Mouse (Mus musculus): ENCODE measurements at regions not wholly inside any gene's neighbourhood (a gene's known extent, or its start where the extent isn't known, plus 50 kb on each side); places are given as distances from the start of the nearest gene placed in this dataset.

DNA sequence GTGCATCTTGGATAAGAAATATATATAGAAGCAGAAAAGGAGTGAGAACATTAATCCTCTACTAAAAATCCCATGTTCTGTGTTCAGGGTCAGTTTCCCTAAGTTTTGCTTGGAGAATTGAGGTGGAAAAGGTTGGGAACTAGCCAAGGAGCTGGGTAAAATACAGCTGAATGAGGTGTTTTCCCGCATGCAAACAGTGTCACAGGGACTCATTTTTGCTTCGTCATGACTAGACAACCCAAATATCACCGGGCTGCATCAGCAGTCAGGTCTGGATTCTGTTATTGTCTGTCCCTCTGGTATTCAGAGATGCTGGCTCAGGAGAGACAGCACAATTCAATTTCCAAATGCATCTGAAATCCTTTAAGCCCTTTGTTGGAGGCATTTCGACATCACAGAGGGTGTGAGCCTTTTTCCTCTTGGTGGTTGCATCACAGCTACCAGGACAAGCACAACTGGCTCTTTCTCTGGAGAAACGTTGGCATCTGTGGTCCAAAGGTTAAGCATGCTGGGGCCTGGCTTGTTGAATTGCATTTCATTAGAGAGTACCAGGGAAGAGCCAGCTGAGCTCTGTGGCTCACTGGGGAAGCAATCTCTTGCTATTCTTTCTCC, 59.6 kb upstream of the Sesn3 start:
- Histone ChIP-seq H3K36me3 (ENCODE audit: control insufficient read depth, insufficient read depth, low read length) (no peaks in the 10 kb centered on the region), H3K9ac (replicated peaks; ENCODE audit: low read depth, low read length) (no peak overlapping the region), H3K4me3 (ENCODE audit: low read depth, low read length) (no peak overlapping the region), H3K4me1 (ENCODE audit: control insufficient read depth, insufficient read depth, low read length) (no peaks in the 10 kb centered on the region), H3K27ac (ENCODE audit: low read depth, low read length) (no peak overlapping the region), H3K4me2 (ENCODE audit: low read depth, low read length) (no peak overlapping the region), H3K27me3 (ENCODE audit: control insufficient read depth, insufficient read depth, low read length) (no peaks in the 10 kb centered on the region), H3K9me3 (ENCODE audit: control insufficient read depth, low read length) (no peaks in the 10 kb centered on the region)
- no peak for ATAC-seq (ENCODE audit: low read depth)
- WGBS = 61% methylated on average over 5 of the region's 5 CpGs

DNA sequence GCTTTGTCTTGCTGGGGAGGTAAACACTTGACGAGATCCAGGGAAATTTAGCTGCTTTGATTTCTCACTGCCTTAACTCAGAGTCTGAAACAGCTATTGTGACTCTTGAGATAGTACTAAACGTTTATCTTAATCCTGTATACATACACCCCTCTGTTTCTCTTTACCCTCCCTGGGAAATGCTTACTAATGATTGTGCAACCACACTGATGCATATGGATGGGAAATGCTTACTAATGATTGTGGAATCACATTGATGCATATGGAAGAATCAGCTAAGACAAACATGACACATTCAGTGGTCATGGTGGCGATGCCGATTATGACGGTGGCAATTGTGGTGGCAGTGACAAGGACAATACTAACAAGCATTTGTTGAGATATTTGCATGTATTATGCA, 58.9 kb upstream of the Sesn3 start:
- Histone ChIP-seq H3K27me3 (ENCODE audit: control insufficient read depth, insufficient read depth, low read length) (no peaks in the 10 kb centered on the region), H3K9ac (replicated peaks; ENCODE audit: low read depth, low read length) (no peak overlapping the region), H3K27ac (ENCODE audit: low read depth, low read length) (no peak overlapping the region), H3K4me3 (ENCODE audit: low read depth, low read length) (no peak overlapping the region), H3K9me3 (ENCODE audit: control insufficient read depth, low read length) (no peaks in the 10 kb centered on the region), H3K4me2 (ENCODE audit: low read depth, low read length) (no peak overlapping the region), H3K36me3 (ENCODE audit: control insufficient read depth, insufficient read depth, low read length) (no peaks in the 10 kb centered on the region), H3K4me1 (ENCODE audit: control insufficient read depth, insufficient read depth, low read length) (no peaks in the 10 kb centered on the region)
- no peak for ATAC-seq (ENCODE audit: low read depth)
- WGBS = 78% methylated on average over 5 of the region's 5 CpGs

DNA sequence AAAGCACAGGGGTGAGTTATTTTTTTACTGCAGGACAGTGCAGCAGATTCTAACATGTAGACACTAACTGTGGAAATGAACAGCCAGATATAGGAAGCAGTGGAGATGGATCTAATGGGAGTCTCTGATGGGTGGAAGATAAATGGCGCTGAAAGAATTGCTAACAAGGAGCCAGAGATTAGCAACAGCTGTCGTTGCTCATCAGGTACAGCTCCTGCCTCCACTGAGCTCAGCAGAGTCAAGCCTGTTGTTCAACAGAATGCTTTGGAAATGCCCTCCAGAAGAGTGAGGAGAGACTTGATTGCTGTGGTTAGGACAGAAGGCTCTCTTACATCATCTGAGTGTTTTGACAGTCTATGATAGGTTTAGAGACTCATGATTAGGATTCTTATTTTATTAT, 51.9 kb upstream of the Sesn3 start:
- no peak overlapping the region for H3K27ac ChIP-seq (ENCODE audit: low read depth, low read length)
- ATAC-seq (ENCODE audit: low read depth) = no peak
- WGBS = 72% methylated on average over 2 of the region's 2 CpGs

More for the DNA sequence above, 51.9 kb upstream of the Sesn3 start:
- Histone ChIP-seq H3K4me1 (ENCODE audit: control insufficient read depth, insufficient read depth, low read length) (no peaks in the 10 kb centered on the region), H3K9ac (replicated peaks; ENCODE audit: low read depth, low read length) (no peak overlapping the region), H3K36me3 (ENCODE audit: control insufficient read depth, insufficient read depth, low read length) (no peaks in the 10 kb centered on the region), H3K4me3 (ENCODE audit: low read depth, low read length) (no peak overlapping the region), H3K27me3 (ENCODE audit: control insufficient read depth, insufficient read depth, low read length) (no peaks in the 10 kb centered on the region), H3K9me3 (ENCODE audit: control insufficient read depth, low read length) (no peaks in the 10 kb centered on the region), H3K4me2 (ENCODE audit: low read depth, low read length) (no peak overlapping the region)
